Mouse (Mus musculus) embryonic fibroblast, embryonic 13.5 days (primary cell): ENCODE results near the gene Nup85.

ENCODE experiments used
- CTCF ChIP-seq: IDR thresholded peaks from 2 replicates; pipeline ENCODE4 v1.5.1; 2011; ENCODE audit warnings: mild to moderate bottlenecking, control low read depth, low read length, moderate library complexity, borderline replicate concordance; ENCODE audit not compliant: insufficient read depth
- POLR2A ChIP-seq: IDR thresholded peaks from 2 replicates; pipeline ENCODE4 v1.6.1; 2011; ENCODE audit warnings: low read depth, mild to moderate bottlenecking, control low read depth, low read length, moderate library complexity

DNA sequence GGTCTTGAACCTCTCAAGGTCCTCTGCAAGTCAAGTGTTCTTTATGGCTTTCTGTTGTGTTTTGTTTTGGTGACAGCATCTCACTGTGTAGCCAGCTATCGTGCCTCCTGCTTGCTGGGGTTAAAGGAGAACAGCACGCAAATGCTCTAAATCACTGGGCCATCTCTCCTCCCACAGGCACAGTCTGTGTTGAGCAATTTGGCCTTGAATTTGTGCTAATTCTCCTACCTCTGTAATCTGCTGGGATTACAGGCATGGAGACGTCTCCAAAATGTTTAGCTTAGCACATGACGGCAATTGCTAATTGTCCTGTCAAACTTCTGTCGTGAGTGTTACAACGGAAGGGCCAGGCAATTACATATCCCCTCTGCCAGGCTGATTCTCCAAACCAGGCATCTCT, 46.9 kb downstream of the Nup85 start:
- no peak for TF ChIP-seq POLR2A
- TF ChIP-seq CTCF = no peak
